Mouse (Mus musculus): ENCODE results near the gene 2510039O18Rik. TPM values are rescaled to one million over a fixed set of nuclear protein-coding genes. Genes with fewer than 3 reads are reported as not detected.

The 2510039O18Rik gene
- polyA plus RNA-seq, 1 experiment from 2014 or later = 26.7 TPM

DNA sequence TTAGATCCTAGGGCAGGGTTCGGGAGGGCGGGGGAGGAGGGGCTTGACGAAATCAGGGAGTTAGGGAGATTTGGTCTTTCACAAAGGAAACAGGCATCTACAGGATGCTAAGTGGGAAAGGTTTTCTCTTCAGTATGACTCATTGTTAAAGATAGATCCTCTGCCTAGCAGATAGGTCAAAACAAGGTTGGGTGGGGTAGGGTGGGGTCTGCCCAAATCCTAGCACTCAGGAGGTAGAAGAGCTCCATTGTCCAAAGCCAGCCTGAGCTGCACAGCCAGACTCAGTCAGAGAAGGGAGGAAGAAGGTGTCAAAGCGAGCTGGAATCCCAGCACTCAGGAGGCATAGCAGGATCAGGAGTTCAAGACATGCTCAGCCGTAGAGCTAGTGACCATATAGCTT, 3.2 kb upstream of the 2510039O18Rik start:
- Histone ChIP-seq H3K4me3 (no peak overlapping the region), H3K9me3 (replicated peaks) (no peaks in the 10 kb centered on the region), H3K9ac (no peak overlapping the region), H3K4me1 (peaks cover 24% of the 10 kb centered on the region), H3K4me2 (replicated peaks) (no peak overlapping the region), H3K27ac (no peak overlapping the region), H3K27me3 (no peaks in the 10 kb centered on the region), H3K36me3 (no peaks in the 10 kb centered on the region)
- 51% methylated on average over 5 of the region's 5 CpGs for WGBS
- ATAC-seq (ENCODE audit: low FRiP score) = no peak

DNA sequence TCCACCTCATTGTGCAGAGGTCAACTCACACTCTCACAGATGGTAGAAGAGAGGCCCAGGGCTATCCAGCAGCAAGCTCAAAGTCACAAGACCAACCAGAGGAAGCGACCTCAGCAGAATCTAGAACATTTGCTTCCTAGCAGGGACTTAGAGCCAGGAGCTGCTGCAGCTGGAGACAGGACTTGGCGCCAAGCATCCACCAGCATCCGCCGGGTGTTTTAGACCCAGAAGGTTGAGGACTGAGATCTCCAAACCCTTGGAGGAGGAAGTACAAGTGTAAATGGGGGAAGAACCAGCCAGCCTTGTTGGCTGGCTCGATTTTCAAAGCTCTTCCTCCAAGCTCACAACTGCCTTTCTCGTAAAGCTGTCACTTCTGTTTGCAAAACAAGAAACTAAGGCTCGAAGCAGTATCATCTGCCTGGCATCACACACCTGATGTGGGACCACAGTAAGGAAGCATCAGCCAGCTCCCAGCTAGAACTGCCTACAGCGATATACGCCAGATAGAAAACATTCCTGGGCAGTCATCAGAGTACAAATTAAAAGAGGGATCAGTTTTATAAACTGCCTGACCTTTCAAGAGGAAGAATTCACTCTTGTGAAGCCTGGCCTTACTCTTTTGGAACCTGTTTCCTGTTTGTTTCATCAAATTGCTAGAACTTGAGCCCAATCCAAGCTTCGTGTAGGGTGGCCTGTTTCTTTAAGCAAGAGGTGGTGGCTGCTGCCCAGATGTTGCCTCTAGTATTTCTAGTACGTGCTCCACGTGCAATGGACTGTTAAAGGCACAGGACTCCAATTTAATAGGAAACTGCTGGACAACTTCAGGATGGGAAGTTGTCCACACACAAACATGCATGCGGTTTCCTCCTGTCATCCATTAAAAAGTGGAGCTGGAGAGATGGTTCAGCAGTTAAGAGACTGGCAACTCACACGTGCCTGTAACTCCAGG, 2.3 kb upstream of the 2510039O18Rik start:
- ATAC-seq (ENCODE audit: low FRiP score) = no peak
- no peaks in the 10 kb centered on the region for H3K9me3 ChIP-seq (replicated peaks)
- no peak overlapping the region for H3K27ac ChIP-seq
- peaks cover 30% of the 10 kb centered on the region for H3K4me1 ChIP-seq
- H3K4me2 ChIP-seq (replicated peaks) = no peak overlapping the region
- WGBS = 71% methylated on average over 14 of the region's 14 CpGs
- H3K4me3 ChIP-seq = no peak overlapping the region
- no peak overlapping the region for H3K9ac ChIP-seq
- no peaks in the 10 kb centered on the region for H3K27me3 ChIP-seq
- peaks cover 8% of the 10 kb centered on the region; the same call in 1 of the 2 replicates for H3K36me3 ChIP-seq

DNA sequence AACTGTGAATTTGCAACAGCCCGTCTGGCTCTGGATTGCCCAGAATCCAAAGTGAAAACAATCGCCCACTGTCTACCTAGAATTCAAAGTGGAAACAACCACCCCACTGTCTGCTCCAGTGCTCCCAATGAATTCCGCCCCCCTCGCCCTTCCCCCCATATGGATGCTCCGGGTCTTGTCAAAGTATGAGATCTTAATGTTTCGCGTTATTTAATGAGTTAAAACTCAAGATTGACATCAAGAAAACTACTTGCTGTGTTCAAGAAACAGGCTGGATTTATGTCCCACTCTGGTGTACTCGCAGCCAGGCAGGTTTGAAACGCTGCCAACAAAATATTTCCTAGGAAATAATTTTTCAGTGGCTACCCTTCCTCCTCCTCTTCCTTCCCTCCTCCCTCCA, 584 bp upstream of the 2510039O18Rik start:
- peaks cover 21% of the 10 kb centered on the region for H3K36me3 ChIP-seq
- H3K9ac ChIP-seq = no peak overlapping the region
- H3K9me3 ChIP-seq (replicated peaks) = no peaks in the 10 kb centered on the region
- no peaks in the 10 kb centered on the region for H3K27me3 ChIP-seq
- 51% methylated on average over 9 of the region's 9 CpGs for WGBS
- no peak overlapping the region for H3K4me3 ChIP-seq
- H3K4me2 ChIP-seq (replicated peaks) = peak overlapping the region; percentile 100
- peak; percentile 63 for ATAC-seq (ENCODE audit: low FRiP score)
- peaks cover 28% of the 10 kb centered on the region for H3K4me1 ChIP-seq
- peak overlapping the region; percentile 79 for H3K27ac ChIP-seq

DNA sequence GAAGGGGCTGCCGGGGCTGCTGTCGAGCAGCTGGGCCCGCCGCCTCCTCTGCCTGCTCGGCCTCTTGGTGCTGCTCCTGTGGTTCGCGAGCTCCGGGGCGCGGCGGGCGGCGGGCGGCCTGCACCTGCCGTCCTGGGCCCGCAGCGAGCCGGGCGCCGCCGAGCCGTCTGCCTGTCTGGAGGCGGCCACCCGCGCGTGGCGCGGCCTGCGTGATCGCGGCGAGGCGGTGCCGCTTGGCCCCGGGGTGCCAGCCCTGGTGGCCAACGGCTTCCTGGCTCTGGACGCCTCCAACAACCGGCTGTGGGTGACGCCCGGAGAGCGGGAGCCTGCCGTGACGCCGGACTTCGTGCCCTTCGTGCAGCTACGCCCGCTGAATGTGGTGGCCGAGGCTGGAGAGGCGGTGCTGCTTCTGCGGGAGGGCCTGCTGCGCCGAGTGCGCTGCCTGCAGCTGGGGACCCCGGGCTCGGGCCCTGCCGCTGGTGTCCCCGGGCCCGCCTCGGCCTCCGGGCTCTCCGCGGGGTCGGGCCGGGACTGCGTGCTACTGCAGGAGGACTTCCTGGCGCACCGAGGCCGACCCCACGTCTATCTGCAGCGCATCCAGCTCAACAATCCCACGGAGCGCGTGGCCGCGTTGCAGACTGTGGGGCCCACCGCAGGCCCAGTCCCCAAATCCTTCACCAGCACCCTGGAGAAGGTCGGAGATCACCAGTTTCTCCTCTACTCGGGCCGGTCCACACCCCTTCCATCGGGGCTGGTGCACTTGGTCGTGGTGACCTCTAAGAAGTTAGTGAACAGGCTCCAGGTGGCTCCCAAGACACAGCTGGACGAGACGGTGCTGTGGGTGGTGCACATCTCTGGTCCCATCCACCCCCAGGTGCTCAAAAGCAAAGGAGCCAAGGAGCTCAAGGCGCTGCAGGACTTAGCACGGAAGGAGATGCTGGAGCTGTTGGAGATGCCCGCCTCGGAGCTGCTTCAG, 638 bp downstream of the 2510039O18Rik start:
- Histone ChIP-seq H3K9ac (peak overlapping the region; percentile 97), H3K36me3 (peaks cover 33% of the 10 kb centered on the region), H3K4me1 (peaks cover 31% of the 10 kb centered on the region), H3K4me3 (peak overlapping the region; percentile 100), H3K9me3 (replicated peaks) (no peaks in the 10 kb centered on the region), H3K4me2 (replicated peaks) (peak overlapping the region; percentile 100), H3K27ac (peak overlapping the region; percentile 79), H3K27me3 (no peaks in the 10 kb centered on the region)
- peak; percentile 46 for ATAC-seq (ENCODE audit: low FRiP score)
- 8% methylated on average over 81 of the region's 88 CpGs for WGBS

DNA sequence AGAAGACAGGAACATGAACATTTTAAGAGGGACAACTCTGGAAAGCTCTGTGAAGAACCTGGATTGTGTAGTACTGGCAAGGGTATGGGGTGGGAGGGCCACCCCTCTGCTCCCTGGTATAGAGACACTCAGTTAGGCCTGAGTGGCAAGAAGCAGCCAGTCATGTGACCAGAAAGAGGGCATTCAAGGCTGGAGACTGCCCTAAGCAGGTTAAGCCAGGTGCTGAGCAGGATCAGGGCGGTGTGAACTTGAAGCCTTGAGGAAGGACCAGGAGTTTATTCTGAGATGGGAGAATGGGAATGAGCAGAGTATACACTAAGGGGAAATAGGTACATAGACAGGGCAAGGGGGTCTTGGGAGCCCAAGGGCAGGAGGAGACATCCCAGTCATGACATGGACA, 2.3 kb downstream of the 2510039O18Rik start:
- H3K36me3 ChIP-seq = peaks cover 47% of the 10 kb centered on the region
- 85% methylated on average over 1 of the region's 1 CpGs for WGBS

DNA sequence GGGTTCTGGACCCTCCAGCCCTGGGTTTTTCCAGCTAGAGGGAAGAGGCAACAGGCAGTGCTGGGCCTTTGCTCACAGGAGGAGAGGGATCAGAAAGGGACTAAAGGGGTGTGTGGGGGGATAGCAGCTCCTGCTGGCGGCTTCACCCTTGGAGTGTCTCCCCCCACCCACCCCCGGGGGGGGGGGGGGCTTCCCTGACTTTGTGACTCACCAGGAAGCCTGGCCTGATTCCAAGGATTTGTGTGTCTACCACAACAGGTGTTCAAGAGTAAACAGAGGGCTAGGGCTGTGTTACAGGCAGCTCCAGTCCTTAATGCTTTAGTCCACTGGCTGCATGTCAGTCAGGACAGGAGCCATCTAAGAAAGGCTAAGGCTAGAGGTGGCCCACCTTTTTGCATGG, 6.8 kb downstream of the 2510039O18Rik start:
- H3K4me1 ChIP-seq = peaks cover 13% of the 10 kb centered on the region
- no peak overlapping the region for H3K4me3 ChIP-seq
- H3K4me2 ChIP-seq (replicated peaks) = no peak overlapping the region
- ATAC-seq (ENCODE audit: low FRiP score) = no peak
- no peaks in the 10 kb centered on the region for H3K9me3 ChIP-seq (replicated peaks)
- no peaks in the 10 kb centered on the region for H3K27me3 ChIP-seq
- peaks cover 53% of the 10 kb centered on the region for H3K36me3 ChIP-seq
- no peak overlapping the region for H3K9ac ChIP-seq
- no peak overlapping the region for H3K27ac ChIP-seq
- 68% methylated on average over 2 of the region's 2 CpGs for WGBS

More for the DNA sequence above, 2.3 kb downstream of the 2510039O18Rik start:
- Histone ChIP-seq H3K4me1 (peaks cover 26% of the 10 kb centered on the region), H3K4me2 (replicated peaks) (peak overlapping the region; percentile 15), H3K4me3 (no peak overlapping the region), H3K27me3 (no peaks in the 10 kb centered on the region), H3K9me3 (replicated peaks) (no peaks in the 10 kb centered on the region), H3K9ac (no peak overlapping the region), H3K27ac (no peak overlapping the region)
- ATAC-seq (ENCODE audit: low FRiP score) = no peak

DNA sequence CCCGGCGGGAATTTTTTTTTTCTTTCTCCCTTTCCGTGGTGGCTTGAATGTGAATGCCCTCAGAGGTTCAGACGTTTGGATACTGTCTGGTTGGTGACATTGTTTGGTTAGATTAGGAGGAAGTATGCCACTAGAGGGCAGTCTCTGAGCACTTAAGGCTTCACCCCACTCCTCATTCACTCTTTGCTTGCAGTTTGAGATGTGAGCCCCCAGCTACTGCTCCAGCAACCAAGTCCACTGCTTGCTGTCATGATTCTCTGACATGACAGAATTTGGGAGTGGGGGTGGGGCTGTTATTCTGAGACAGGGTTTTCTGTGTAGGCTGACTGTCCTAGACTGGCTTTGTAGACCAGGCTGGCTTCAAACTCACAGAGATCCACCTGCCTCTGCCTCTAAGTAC, 12.9 kb downstream of the 2510039O18Rik start:
- 13% methylated on average over 4 of the region's 4 CpGs for WGBS
- Histone ChIP-seq H3K9me3 (replicated peaks) (no peaks in the 10 kb centered on the region), H3K4me1 (no peaks in the 10 kb centered on the region), H3K4me3 (no peak overlapping the region), H3K9ac (no peak overlapping the region), H3K36me3 (0 out of 2 replicates have a peak, but pooled peaks cover 3% of the 10 kb centered on the region), H3K27me3 (no peaks in the 10 kb centered on the region), H3K4me2 (replicated peaks) (no peak overlapping the region), H3K27ac (no peak overlapping the region)
- ATAC-seq (ENCODE audit: low FRiP score) = no peak

DNA sequence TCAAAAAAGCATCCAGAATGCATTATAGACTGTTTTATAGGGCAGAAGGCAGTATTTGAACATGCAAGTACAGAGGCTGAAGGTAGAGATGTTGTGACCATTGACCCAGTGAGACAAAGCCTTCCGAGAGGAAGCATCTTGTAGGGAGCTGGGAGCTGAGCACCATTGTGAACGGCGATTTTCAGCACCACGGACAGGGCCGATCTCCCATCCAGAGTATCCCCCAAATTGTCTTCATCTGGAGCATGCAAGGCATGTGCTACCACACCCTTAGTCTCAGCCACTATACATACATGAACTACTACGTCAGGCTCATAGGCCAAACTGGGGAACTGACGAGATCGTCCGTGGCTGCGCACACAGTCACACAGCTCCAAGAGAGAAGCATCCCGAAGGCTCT, 16.4 kb downstream of the 2510039O18Rik start:
- 42% methylated on average over 11 of the region's 11 CpGs for WGBS
- Histone ChIP-seq H3K9me3 (replicated peaks) (no peaks in the 10 kb centered on the region), H3K9ac (no peak overlapping the region), H3K4me2 (replicated peaks) (no peak overlapping the region), H3K27me3 (no peaks in the 10 kb centered on the region), H3K36me3 (0 out of 2 replicates have a peak, but pooled peaks cover 2% of the 10 kb centered on the region), H3K4me1 (no peaks in the 10 kb centered on the region), H3K27ac (no peak overlapping the region), H3K4me3 (no peak overlapping the region)
- ATAC-seq (ENCODE audit: low FRiP score) = no peak

DNA sequence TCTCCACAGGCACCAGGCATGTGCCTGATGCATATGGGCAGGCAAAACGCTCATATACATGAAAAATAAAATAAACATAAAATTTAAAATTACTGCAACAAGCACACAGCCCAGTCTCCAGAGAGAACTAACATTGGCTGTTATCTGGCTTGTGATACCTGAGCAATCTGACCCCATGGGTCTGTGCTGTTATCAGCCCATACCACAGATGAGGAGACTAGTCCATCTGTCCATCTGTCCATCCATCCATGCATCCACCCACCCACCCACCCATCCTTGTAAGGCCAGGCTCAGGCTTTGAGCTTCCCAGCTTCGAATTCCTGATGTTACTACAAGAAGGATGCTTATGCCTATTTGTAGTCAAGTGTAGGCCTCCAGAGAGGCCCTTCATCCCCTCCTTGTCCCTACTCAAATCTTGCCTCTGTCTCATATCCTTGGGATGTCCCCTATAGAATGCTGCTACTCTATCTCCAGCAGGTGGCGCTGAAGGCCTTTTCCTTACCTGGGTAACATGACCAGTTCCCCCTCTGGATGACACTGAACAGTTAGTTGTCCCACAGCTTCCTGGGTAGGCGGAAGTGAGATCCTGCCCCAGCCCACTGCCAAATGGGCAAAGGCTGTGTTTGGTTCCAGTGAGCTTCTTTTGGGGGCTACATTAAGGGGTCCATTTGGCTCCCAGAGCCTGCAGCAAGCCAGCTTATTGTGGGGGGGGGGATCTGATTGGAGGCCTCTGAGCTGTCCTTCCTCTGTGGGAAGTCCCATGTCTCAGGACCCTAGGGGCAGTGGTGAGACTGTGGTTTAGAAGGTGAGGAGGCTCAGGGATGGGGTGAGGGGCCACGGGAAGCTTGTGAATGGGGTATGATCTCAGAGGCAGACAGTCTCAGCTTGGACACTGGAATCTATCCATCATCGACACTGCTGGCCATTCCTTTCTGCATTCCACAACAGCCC, 19.5 kb downstream of the 2510039O18Rik start:
- H3K4me1 ChIP-seq = no peaks in the 10 kb centered on the region
- ATAC-seq (ENCODE audit: low FRiP score) = peak; percentile 76

DNA sequence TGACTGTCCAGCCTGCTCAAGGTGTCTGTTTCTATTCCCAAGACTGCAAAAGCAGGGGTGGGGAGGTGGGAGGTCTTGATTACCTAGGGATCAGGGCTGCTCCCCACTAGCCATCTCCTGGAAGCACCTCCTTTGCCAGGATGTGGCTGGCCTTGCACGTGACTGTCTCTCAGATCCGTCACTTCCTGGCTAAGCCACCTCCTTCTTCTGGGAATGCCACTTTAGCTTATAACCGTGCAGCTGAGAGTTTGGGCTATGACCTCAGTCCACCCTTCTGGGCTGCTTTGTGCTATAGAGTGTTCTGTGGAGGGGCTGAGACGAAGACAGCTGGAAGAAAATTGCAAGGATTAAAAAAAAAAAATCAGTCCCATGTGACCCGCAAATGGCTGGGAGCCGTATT, 22.1 kb downstream of the 2510039O18Rik start:
- Histone ChIP-seq H3K4me2 (replicated peaks) (no peak overlapping the region), H3K36me3 (no peaks in the 10 kb centered on the region), H3K9ac (no peak overlapping the region), H3K4me3 (no peak overlapping the region), H3K9me3 (replicated peaks) (no peaks in the 10 kb centered on the region), H3K4me1 (no peaks in the 10 kb centered on the region), H3K27me3 (no peaks in the 10 kb centered on the region), H3K27ac (no peak overlapping the region)
- WGBS = 61% methylated on average over 6 of the region's 6 CpGs
- no peak for ATAC-seq (ENCODE audit: low FRiP score)

More for the DNA sequence above, 19.5 kb downstream of the 2510039O18Rik start:
- no peak overlapping the region for H3K27ac ChIP-seq
- 48% methylated on average over 6 of the region's 6 CpGs for WGBS
- H3K36me3 ChIP-seq = no peaks in the 10 kb centered on the region
- no peaks in the 10 kb centered on the region for H3K9me3 ChIP-seq (replicated peaks)
- H3K4me2 ChIP-seq (replicated peaks) = no peak overlapping the region
- no peaks in the 10 kb centered on the region for H3K27me3 ChIP-seq
- no peak overlapping the region for H3K4me3 ChIP-seq
- no peak overlapping the region for H3K9ac ChIP-seq

DNA sequence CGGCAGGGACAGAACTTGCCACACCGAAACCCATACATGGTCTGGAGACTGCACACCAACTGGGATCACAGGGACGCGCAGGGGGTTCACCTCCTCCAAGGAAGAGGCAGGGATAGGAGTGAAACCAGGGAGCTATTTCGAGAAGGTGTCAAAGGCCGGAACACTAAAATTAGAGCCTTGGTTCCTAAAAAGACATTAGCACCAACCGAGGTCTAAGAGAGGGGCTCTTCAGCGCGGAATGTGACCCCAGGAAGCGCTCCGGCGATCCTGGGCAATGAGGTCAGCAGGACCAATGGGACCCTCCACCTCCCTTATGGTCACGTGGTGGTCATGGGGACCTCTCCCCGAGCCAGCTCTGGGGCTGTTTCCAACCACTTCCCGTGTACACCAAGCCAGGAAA, 22.9 kb downstream of the 2510039O18Rik start:
- Histone ChIP-seq H3K4me1 (no peaks in the 10 kb centered on the region), H3K9me3 (replicated peaks) (no peaks in the 10 kb centered on the region), H3K27me3 (no peaks in the 10 kb centered on the region), H3K36me3 (no peaks in the 10 kb centered on the region), H3K4me2 (replicated peaks) (no peak overlapping the region), H3K4me3 (no peak overlapping the region), H3K9ac (no peak overlapping the region), H3K27ac (no peak overlapping the region)
- WGBS = 92% methylated on average over 15 of the region's 15 CpGs
- no peak for ATAC-seq (ENCODE audit: low FRiP score)
